Mouse (Mus musculus): Measurements from ENCODE around the gene Dgkq.

DNA sequence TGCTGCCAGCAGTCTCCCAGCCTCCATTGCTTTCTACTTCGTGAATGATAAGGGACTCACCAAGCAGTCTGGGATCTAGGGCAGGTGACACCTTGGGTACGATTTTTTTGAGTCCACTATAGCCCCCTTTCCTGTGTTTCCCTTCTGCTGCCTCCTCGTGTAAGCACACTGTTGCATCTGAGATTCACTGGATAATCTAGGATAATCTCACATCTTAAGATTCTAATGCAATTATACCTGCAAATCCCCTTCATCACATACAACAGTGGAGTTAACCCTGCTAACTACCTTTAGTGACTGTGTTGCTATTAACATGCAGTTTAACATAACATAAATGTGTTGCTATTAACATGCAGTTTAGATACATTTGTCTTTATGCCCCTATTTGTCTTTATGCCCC lies 4.4 kb downstream of the Dgkq start:
- TF ChIP-seq CTCF (IDR thresholded peaks at IDR 0.05; ENCODE audit: borderline replicate concordance, control insufficient read depth, extremely low read depth, insufficient read depth, low read length, poor library complexity) (no peak), POLR2A (IDR thresholded peaks at IDR 0.05; ENCODE audit: control insufficient read depth, extremely low read depth, insufficient read depth, low read length, poor library complexity) (no peak)

Measured in thymus, adult 2 months (tissue).